Mouse (Mus musculus) embryonic facial prominence, embryonic 13.5 days (tissue): ENCODE measurements around the gene Nme4. TPM values are rescaled to one million over a fixed set of nuclear protein-coding genes. Genes with fewer than 3 reads are reported as not detected.

Experiments used
- ATAC-seq: fragments of 200-750 bp; cut with Nextera tagmentation; 2 replicates; pipeline ENCODE4 v1.8.0; 2017; ENCODE audit warnings: low read depth; ENCODE audit not compliant: insufficient number of reproducible peaks, insufficient read depth, low FRiP score, low TSS enrichment
- H3K27ac ChIP-seq: fragments of 300-500 bp; sonication (generic); 2 replicates; pipeline ENCODE4 v1.5.1; 2015; ENCODE audit warnings: moderate library complexity, mild to moderate bottlenecking, inconsistent platforms
- H3K27me3 ChIP-seq: fragments of 300-500 bp; sonication (generic); 2 replicates; pipeline ENCODE4 v1.6.1; 2015; ENCODE audit warnings: mild to moderate bottlenecking, inconsistent platforms
- H3K36me3 ChIP-seq: fragments of 300-500 bp; sonication (generic); 2 replicates; pipeline ENCODE4 v1.6.1; 2015; ENCODE audit warnings: mild to moderate bottlenecking, inconsistent platforms
- H3K4me1 ChIP-seq: fragments of 300-500 bp; sonication (generic); 2 replicates; pipeline ENCODE4 v1.6.1; 2015; ENCODE audit warnings: inconsistent platforms
- H3K4me2 ChIP-seq: fragments of 300-500 bp; sonication (generic); 2 replicates; pipeline ENCODE4 v1.6.1; 2015; ENCODE audit warnings: moderate library complexity, mild to moderate bottlenecking, inconsistent platforms
- H3K4me3 ChIP-seq: fragments of 300-500 bp; sonication (generic); 2 replicates; pipeline ENCODE4 v1.5.1; 2015; ENCODE audit warnings: mild to moderate bottlenecking, inconsistent platforms
- H3K9ac ChIP-seq: fragments of 300-500 bp; sonication (generic); 2 replicates; pipeline ENCODE4 v1.6.1; 2015; ENCODE audit warnings: mild to moderate bottlenecking, inconsistent platforms
- H3K9me3 ChIP-seq: fragments of 300-500 bp; sonication (generic); 2 replicates; pipeline ENCODE4 v1.6.1; 2016; ENCODE audit warnings: inconsistent platforms
- WGBS: fragments of 180-500 bp; shearing (Covaris S2); methylation state at CpG from one replicate; pipeline ENCODE4 v1.1.7; 2015; ENCODE audit warnings: mixed read lengths; 5-methylcytosine and 5-hydroxymethylcytosine counted together
- polyA plus RNA-seq: library from polyadenylated mRNA; unstranded; fragments of >200 nt; fragmentation: Nextera tagmentation; extraction: Ambion mirVana; gene quantifications from 2 replicates; pipeline ENCODE4 v1.2.1, GENCODE M21; 2015

The Nme4 gene
- polyA plus RNA-seq, 1 experiment from 2014 or later, result 142 TPM

DNA sequence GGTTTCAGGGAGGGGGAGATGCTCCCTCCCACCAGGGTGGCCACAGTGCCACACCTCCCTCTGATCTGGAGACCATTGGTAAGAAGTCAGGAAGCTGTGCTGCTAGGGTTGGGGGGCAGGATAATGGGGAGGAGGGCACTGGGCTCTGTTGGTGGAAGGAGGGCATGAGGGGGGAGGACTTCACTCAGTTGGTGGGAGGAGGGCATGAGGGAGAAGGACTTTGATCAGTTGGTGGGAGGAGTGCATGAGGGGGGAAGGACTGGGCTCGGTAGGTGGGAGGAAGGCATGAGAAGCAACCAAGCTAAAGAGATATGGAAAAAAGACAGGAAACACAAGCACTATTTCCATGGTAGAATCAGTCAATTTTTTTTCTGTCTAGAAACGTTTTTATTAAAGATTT, 14.5 kb downstream of the Nme4 start:
- Histone ChIP-seq H3K27me3 (no peaks in the 10 kb centered on the region), H3K4me2 (no peak overlapping the region), H3K27ac (no peak overlapping the region), H3K9ac (no peak overlapping the region), H3K36me3 (peaks cover 20% of the 10 kb centered on the region), H3K9me3 (no peaks in the 10 kb centered on the region), H3K4me1 (no peaks in the 10 kb centered on the region), H3K4me3 (no peak overlapping the region)
- ATAC-seq, result no peak
- 52% methylated on average over 2 of the region's 2 CpGs for WGBS

DNA sequence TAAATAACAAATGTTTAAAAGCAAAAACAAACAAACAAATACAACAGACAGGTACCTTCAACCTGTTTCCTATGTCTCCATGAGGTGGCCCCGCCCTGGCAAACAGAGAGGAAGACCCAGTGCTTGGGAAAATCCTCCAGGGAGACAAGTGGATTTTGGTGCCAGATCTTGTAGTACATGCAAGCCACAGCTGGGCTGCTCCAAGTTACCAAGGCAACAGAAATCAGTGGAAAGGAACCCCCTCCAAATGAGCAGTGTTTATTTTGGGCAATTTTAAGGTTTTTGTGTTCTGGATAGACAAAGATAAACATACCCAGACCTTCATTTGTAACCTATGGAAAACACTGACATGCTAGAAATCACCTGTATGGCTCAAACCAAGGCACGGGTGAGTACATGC, 16.6 kb downstream of the Nme4 start:
- WGBS, result 87% methylated on average over 2 of the region's 2 CpGs
- no peaks in the 10 kb centered on the region for H3K27me3 ChIP-seq
- no peak for ATAC-seq

DNA sequence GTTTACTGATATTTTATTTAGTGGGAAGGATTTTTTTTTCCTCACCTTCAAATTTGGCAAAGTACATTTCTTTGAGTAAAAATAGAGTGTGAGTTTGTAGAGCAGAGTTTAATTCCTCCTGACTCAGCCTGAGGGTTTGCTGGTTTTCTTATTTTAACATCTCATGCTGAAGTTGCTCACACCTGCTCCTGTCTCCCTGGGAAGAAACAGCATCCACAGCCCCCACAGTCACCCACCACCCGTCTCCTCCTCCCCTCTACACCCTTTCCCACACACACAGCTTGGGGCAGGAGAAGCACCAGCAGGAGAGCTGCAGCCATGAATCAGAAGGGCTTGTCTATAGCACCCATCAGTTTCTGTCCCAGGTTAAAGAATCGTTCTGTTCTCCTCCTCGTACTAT, 20.2 kb downstream of the Nme4 start:
- Histone ChIP-seq H3K9me3 (no peaks in the 10 kb centered on the region), H3K4me2 (no peak overlapping the region), H3K27ac (no peak overlapping the region), H3K27me3 (0 out of 2 replicates have a peak, but pooled peaks cover 3% of the 10 kb centered on the region), H3K9ac (no peak overlapping the region), H3K4me3 (no peak overlapping the region), H3K4me1 (no peaks in the 10 kb centered on the region), H3K36me3 (no peaks in the 10 kb centered on the region)
- ATAC-seq, result no peak
- WGBS, result 64% methylated on average over 3 of the region's 3 CpGs

More for the DNA sequence above, 16.6 kb downstream of the Nme4 start:
- no peak overlapping the region for H3K4me3 ChIP-seq
- H3K9ac ChIP-seq, result no peak overlapping the region
- H3K4me2 ChIP-seq, result no peak overlapping the region
- no peak overlapping the region for H3K27ac ChIP-seq
- peaks cover 14% of the 10 kb centered on the region for H3K36me3 ChIP-seq
- H3K4me1 ChIP-seq, result no peaks in the 10 kb centered on the region
- H3K9me3 ChIP-seq, result no peaks in the 10 kb centered on the region

DNA sequence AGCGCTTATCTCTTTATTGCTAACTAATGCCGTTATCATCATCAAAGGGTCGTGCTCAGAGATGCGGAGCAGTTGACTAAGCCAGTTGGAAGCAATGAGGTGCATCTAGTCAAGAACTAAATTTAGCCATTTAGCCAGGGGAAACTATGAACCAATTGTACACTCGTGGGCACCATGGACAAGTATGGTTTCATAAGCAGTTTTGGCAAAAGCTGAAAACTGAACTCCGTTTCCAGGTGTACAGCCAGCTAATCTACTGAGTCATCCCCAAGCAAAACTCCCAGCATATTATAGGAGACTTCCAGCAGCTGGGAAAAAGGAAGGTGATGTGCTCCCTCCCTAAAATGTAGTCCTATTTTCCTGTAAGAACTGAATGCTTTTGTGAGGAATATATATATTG, 25.3 kb downstream of the Nme4 start:
- WGBS, result 42% methylated on average over 6 of the region's 6 CpGs
- 0 out of 2 replicates have a peak, but pooled peaks cover 3% of the 10 kb centered on the region for H3K27me3 ChIP-seq
- peak overlapping the region; percentile 99 for H3K4me2 ChIP-seq
- peak overlapping the region; percentile 88; the same call in 1 of the 2 replicates for H3K9ac ChIP-seq
- peaks cover 3% of the 10 kb centered on the region for H3K36me3 ChIP-seq
- H3K27ac ChIP-seq, result no peak overlapping the region
- ATAC-seq, result no peak
- peak overlapping the region; percentile 72 for H3K4me3 ChIP-seq
- peaks cover 38% of the 10 kb centered on the region for H3K4me1 ChIP-seq
- H3K9me3 ChIP-seq, result no peaks in the 10 kb centered on the region

DNA sequence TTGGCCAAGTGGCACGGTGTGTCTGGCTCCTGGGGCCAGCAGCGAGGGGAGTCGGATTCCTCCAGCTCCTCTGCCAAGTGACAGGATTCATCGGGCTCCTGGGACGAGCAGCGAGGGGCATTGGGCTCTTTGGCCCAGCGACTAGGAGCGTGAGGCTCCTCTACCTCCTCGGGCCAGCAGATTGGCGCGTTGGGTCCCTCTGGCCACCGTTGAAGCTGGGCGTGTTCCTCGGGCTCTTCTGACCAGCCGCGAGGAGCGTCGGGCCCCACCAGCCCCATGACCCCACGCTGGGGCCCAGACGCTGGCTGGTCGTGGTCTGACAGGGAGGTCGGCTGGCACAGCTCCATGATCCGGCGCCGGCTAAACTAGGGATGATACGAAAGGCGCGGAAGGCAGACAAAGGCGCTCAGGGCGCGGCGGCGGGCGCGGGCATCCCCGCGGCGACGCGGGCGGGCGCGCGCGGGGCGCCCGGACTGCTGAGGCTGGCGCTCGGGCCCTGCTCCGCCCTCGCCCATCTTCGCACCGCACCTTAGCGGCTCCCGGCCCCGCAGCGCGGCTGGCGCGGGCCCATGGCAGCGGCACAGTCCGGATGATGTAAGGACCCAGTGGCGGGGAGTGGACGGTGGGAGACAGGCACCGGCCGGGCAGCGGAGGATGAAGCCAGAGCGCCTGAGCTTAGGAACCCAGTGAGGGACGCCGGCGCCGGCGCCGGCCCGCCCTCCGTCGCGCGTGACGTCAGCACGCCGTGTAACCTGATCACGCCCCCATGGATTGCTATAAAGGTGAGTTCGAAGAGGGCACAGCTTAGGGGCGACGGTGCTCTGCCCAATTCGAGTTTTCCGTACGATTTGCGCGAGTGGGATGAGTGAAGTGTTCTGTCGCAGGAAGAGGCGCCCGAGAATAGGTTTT, 26.3 kb downstream of the Nme4 start, which contains the start of gene Rab11fip3:
TSS of gene Rab11fip3 (minus strand) at position 725 of the 909 bp plus-strand sequence.
- Histone ChIP-seq H3K27me3 (0 out of 2 replicates have a peak, but pooled peaks cover 3% of the 10 kb centered on the region), H3K9me3 (no peaks in the 10 kb centered on the region), H3K4me2 (peak within 1 kb of the TSS; percentile 99), H3K4me3 (peak within 1 kb of the TSS; percentile 72), H3K4me1 (peaks cover 47% of the 10 kb centered on the region), H3K27ac (peak within 1 kb of the TSS; percentile 83), H3K36me3 (peaks cover 14% of the 10 kb centered on the region), H3K9ac (peak within 1 kb of the TSS; percentile 88)
- ATAC-seq, result peak; percentile 92
- under 1% methylated on average over 86 of the region's 94 CpGs for WGBS

DNA sequence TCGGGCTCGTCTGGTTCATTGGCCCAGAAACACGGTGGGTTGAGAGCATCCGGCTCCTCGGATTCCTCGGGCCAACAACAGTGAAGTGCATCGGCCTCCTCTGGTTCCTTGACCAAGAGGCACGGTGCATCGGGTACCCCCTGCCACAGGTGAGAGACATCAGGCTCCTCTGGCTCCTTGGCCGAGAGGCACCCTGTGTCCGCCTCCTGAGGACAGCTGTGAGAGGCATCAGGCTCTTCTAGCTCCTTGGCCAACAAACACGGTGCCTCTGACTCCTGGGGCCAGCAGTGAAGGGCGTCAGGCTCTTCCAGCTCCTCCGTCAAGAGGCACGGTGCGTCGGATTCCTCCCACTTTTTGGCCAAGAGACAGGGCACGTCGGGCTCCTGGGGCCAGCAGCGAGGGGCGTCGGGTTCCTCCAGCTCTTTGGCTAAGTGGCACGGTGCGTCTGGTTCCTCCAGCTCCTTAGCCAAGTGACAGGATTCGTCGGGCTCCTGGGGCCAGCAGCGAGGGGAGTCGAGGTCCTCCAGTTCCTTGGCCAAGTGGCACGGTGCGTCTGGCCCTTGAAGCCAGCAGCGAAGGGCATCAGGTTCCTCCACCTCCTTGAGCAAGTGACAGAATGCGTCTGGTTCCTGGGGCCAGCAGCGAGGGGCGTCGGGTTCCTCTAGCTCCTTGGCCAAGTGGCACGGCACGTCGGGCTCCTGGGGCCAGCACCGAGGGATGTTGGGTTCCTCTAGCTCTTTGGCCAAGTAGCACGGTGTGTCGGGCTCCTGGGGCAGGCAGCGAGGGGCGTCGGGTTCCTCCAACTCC, 27.2 kb downstream of the Nme4 start:
- Histone ChIP-seq H3K9ac (peak overlapping the region; percentile 88), H3K27ac (0 out of 2 replicates have a peak overlapping the region, but pooled peaks have one; percentile 83), H3K4me2 (peak overlapping the region; percentile 99), H3K4me3 (peak overlapping the region; percentile 72), H3K27me3 (0 out of 2 replicates have a peak, but pooled peaks cover 3% of the 10 kb centered on the region), H3K36me3 (peaks cover 20% of the 10 kb centered on the region), H3K9me3 (no peaks in the 10 kb centered on the region), H3K4me1 (peaks cover 50% of the 10 kb centered on the region)
- WGBS, result under 1% methylated on average over 44 of the region's 44 CpGs
- no peak for ATAC-seq

DNA sequence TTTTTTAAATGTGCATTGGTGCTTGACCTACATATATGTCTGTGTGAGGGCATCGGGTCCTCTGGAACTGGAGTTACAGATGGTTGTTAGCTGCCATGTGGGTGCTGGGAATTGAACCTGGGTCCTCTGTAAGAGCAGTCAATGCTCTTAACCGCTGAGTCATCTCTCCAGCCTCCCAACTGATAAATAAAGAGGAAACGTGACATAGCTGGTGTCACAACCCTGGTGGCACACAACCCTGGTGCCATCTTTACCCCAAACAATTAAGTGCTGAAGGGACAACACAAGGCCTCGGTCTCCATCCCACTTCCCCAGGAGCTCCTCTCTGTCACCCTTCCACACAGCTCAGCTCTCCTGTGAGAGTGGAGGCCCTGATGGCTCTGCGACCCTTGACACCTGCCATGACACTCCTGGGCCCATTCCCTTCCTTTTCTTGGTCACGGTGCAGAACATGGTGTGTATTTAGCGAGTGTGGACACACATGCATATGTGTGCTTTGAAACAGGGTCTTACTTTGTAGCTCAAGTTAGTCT, 28.8 kb downstream of the Nme4 start:
- Histone ChIP-seq H3K4me2 (peak overlapping the region; percentile 99), H3K9me3 (no peaks in the 10 kb centered on the region), H3K27ac (no peak overlapping the region), H3K36me3 (peaks cover 28% of the 10 kb centered on the region), H3K4me1 (peaks cover 50% of the 10 kb centered on the region), H3K4me3 (peak overlapping the region; percentile 72), H3K27me3 (0 out of 2 replicates have a peak, but pooled peaks cover 3% of the 10 kb centered on the region), H3K9ac (peak overlapping the region; percentile 88)
- 94% methylated on average over 7 of the region's 7 CpGs for WGBS
- ATAC-seq, result no peak

DNA sequence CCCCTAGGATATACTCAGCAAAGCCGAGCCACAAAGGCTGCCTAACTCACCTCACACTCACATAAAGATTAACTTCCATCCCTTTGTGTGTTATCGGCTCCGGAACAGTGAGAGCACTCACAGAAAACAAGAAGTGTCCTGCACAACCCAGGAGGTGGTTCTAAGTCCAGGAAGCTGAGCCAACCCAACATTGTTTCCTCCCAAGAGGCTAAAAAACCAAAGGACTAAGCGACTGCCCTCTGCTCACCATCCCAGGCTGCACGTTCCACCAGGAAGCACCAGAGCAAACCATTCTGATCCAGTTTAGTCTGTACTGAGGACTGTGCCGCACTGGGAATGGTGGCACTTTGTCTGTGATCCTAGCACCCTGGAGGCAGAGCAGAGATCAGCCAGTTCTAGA, 30.5 kb downstream of the Nme4 start:
- H3K9me3 ChIP-seq, result no peaks in the 10 kb centered on the region
- H3K4me3 ChIP-seq, result no peak overlapping the region
- H3K27me3 ChIP-seq, result no peaks in the 10 kb centered on the region
- H3K36me3 ChIP-seq, result peaks cover 30% of the 10 kb centered on the region
- H3K4me2 ChIP-seq, result no peak overlapping the region
- H3K4me1 ChIP-seq, result peaks cover 48% of the 10 kb centered on the region
- no peak overlapping the region for H3K27ac ChIP-seq
- ATAC-seq, result no peak
- peak overlapping the region; percentile 3; the same call in 1 of the 2 replicates for H3K9ac ChIP-seq
- WGBS, result 81% methylated on average over 6 of the region's 6 CpGs

DNA sequence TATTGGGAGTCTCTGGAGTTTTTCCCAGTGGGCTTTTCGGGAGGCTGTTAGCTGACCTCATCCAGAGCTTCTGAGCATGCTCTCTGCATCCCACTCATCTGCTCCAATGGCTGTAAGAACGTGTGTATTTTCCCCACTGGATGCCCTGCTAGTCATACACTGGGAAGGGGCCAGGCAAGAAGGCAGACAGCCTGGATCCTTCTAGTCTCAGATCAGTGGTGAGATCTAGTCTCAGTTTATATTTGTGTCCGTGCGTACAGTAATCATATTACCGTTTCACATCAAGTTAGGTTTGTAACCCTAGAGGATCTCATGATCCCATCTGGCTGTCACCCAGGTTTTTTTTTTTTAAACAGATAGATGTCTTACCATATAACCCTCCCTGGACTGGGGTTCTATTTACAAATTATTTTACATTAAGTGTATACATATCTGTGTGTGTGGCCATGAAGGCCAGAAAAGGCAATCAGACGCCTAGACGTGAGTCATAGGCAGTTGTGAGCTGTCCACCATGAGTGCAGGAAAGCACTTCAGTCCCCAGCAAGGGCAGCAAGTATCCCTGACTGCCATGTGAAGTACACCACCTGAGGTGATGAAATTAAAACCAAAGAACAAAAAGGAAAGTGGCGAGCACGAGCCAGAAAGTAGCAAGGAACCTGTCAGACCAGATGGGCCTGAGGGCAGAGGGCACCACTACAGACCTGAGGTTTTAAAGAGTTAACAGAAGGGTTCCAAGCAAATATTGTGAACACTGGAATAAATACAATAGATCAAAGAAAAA, 37.4 kb downstream of the Nme4 start:
- Histone ChIP-seq H3K4me1 (peaks cover 7% of the 10 kb centered on the region), H3K27me3 (no peaks in the 10 kb centered on the region), H3K36me3 (peaks cover 62% of the 10 kb centered on the region), H3K27ac (no peak overlapping the region), H3K9me3 (no peaks in the 10 kb centered on the region), H3K9ac (no peak overlapping the region), H3K4me3 (no peak overlapping the region), H3K4me2 (no peak overlapping the region)
- WGBS, result 69% methylated on average over 9 of the region's 9 CpGs
- no peak for ATAC-seq

DNA sequence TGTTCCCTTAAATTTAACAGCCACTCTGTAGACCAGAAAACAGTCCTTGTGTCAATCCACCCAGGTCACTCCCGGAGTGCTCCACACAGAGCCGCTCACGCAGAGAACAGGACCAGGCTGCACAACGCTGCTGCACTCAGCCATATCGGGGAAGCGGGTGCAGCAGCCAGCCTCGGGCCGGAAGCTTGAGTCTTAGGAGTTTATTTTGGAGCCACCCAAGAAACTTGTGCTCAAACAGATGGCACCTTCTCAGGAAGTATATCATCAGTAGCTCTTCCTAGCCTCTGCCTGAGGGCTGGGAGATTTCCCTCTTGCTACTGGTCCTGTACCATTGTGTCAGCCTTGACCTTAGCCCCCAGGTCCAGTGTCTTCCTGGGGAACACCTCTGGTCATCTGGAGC, 38.1 kb downstream of the Nme4 start:
- Histone ChIP-seq H3K27ac (no peak overlapping the region), H3K9me3 (no peaks in the 10 kb centered on the region), H3K4me3 (no peak overlapping the region), H3K27me3 (no peaks in the 10 kb centered on the region), H3K4me2 (no peak overlapping the region), H3K9ac (no peak overlapping the region), H3K36me3 (peaks cover 57% of the 10 kb centered on the region), H3K4me1 (peaks cover 7% of the 10 kb centered on the region)
- 92% methylated on average over 8 of the region's 8 CpGs for WGBS
- ATAC-seq, result no peak

DNA sequence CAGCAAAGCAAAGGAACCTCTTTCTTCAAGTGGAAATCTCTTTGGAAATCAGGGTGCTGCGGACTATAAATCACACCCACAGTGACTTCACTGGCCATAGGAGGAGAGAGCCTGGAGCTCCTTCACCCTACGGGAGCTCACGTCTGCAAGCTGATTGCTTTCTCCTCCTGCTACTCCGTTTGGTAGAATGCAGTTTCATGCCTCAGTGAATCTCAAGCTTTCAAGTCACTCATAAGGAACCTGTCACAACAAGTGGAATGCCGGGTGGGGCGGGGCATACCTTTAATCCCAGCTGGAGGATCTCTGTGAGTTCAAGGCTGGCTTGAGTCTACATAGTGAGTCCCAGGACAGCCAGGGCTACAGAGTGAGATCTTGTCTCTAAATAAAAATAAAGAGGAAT, 40.2 kb downstream of the Nme4 start:
- no peak overlapping the region for H3K27ac ChIP-seq
- H3K4me1 ChIP-seq, result peaks cover 7% of the 10 kb centered on the region
- peaks cover 56% of the 10 kb centered on the region for H3K36me3 ChIP-seq
- no peak for ATAC-seq
- 60% methylated on average over 6 of the region's 6 CpGs for WGBS
- no peak overlapping the region for H3K9ac ChIP-seq
- H3K27me3 ChIP-seq, result no peaks in the 10 kb centered on the region
- H3K4me3 ChIP-seq, result no peak overlapping the region
- H3K4me2 ChIP-seq, result no peak overlapping the region
- H3K9me3 ChIP-seq, result no peaks in the 10 kb centered on the region
